Mouse (Mus musculus) mouse trophoblast stem cell (cell line): ENCODE data around the gene Srrm3.

Source experiments
- in situ Hi-C, 2 experiments: fragments of 300-500 bp; cut with MseI, MboI; formaldehyde crosslinking; loops; 2 replicates in 1 of 2; 3 replicates in 1 of 2; pipeline ENCODE4 v1.15.1; 2025

Srrm3 gene

GRCm38 (mm10) chr5:135806555-135807262 is at the start of gene Srrm3:
Gene Srrm3, plus strand, starts transcription at chr5:135806890.
- in situ Hi-C loops: loop anchor here in 1 of 2 experiments (5.0 kb wide), 1 partner anchor 46 kb away; no protein-coding TSS in a partner anchor

- in situ Hi-C loops: loop anchor here (5.0 to 10.0 kb wide), 2 partner anchors 145 to 207 kb away; no protein-coding TSS in a partner anchor
Measured at GRCm38 (mm10) chr5:135761881-135762280, 44.8 kb upstream of the Srrm3 start.

GRCm38 (mm10) chr5:135763526-135763925 is 43.2 kb upstream of the Srrm3 start:
- in situ Hi-C loops: loop anchor here (5.0 to 10.0 kb wide), 2 partner anchors 146 to 209 kb away; no protein-coding TSS in a partner anchor

- in situ Hi-C loops: loop anchor here (5.0 to 10.0 kb wide), 2 partner anchors 148 to 210 kb away; no protein-coding TSS in a partner anchor
Measured at GRCm38 (mm10) chr5:135764971-135765370, 41.7 kb upstream of the Srrm3 start.

GRCm38 (mm10) chr5:135772519-135772918 is 34.2 kb upstream of the Srrm3 start:
- in situ Hi-C loops: no loop called here

GRCm38 (mm10) chr5:135776546-135776945 is 30.1 kb upstream of the Srrm3 start:
- in situ Hi-C loops: no loop called here

- in situ Hi-C loops: no loop called here
Measured at GRCm38 (mm10) chr5:135777796-135778470, 28.8 kb upstream of the Srrm3 start, which contains the start of gene Styxl1. Gene Styxl1, minus strand, starts transcription at chr5:135778385.

GRCm38 (mm10) chr5:135778471-135779445 is 27.9 kb upstream of the Srrm3 start, which contains the start of gene Mdh2:
Gene Mdh2, plus strand, starts transcription at chr5:135778480.
- in situ Hi-C loops: no loop called here

- in situ Hi-C loops: no loop called here
Measured at GRCm38 (mm10) chr5:135780331-135780730, 26.4 kb upstream of the Srrm3 start.

GRCm38 (mm10) chr5:135782901-135783300 is 23.8 kb upstream of the Srrm3 start:
- in situ Hi-C loops: no loop called here

- in situ Hi-C loops: no loop called here
Measured at GRCm38 (mm10) chr5:135793996-135794858, 12.5 kb upstream of the Srrm3 start.

- in situ Hi-C loops: no loop called here
Measured at GRCm38 (mm10) chr5:135794859-135795181, 11.9 kb upstream of the Srrm3 start.

- in situ Hi-C loops: loop anchor here in 1 of 2 experiments (5.0 kb wide), 1 partner anchor 48 kb away; no protein-coding TSS in a partner anchor
Measured at GRCm38 (mm10) chr5:135799746-135800145, 6.9 kb upstream of the Srrm3 start.

- in situ Hi-C loops: loop anchor here in 1 of 2 experiments (5.0 kb wide), 1 partner anchor 46 kb away; no protein-coding TSS in a partner anchor
Measured at GRCm38 (mm10) chr5:135800927-135801326, 5.8 kb upstream of the Srrm3 start.

- in situ Hi-C loops: loop anchor here in 1 of 2 experiments (5.0 kb wide), 1 partner anchor 45 kb away; no protein-coding TSS in a partner anchor
Measured at GRCm38 (mm10) chr5:135802641-135803040, 4.0 kb upstream of the Srrm3 start.

- in situ Hi-C loops: loop anchor here in 1 of 2 experiments (5.0 kb wide), 1 partner anchor 44 kb away; no protein-coding TSS in a partner anchor
Measured at GRCm38 (mm10) chr5:135803135-135803534, 3.6 kb upstream of the Srrm3 start.

GRCm38 (mm10) chr5:135803676-135804075 is 3.0 kb upstream of the Srrm3 start:
- in situ Hi-C loops: loop anchor here in 1 of 2 experiments (5.0 kb wide), 1 partner anchor 44 kb away; no protein-coding TSS in a partner anchor

GRCm38 (mm10) chr5:135804735-135805134 is 2.0 kb upstream of the Srrm3 start:
- in situ Hi-C loops: loop anchor here (5.0 kb wide), 2 partner anchors 43 to 48 kb away; no protein-coding TSS in a partner anchor

GRCm38 (mm10) chr5:135807263-135807637 is 560 bp downstream of the Srrm3 start:
- in situ Hi-C loops: loop anchor here in 1 of 2 experiments (5.0 kb wide), 1 partner anchor 45 kb away; no protein-coding TSS in a partner anchor

GRCm38 (mm10) chr5:135812991-135813390 is 6.3 kb downstream of the Srrm3 start:
- in situ Hi-C loops: no loop called here
